In the genomic region with DNA sequence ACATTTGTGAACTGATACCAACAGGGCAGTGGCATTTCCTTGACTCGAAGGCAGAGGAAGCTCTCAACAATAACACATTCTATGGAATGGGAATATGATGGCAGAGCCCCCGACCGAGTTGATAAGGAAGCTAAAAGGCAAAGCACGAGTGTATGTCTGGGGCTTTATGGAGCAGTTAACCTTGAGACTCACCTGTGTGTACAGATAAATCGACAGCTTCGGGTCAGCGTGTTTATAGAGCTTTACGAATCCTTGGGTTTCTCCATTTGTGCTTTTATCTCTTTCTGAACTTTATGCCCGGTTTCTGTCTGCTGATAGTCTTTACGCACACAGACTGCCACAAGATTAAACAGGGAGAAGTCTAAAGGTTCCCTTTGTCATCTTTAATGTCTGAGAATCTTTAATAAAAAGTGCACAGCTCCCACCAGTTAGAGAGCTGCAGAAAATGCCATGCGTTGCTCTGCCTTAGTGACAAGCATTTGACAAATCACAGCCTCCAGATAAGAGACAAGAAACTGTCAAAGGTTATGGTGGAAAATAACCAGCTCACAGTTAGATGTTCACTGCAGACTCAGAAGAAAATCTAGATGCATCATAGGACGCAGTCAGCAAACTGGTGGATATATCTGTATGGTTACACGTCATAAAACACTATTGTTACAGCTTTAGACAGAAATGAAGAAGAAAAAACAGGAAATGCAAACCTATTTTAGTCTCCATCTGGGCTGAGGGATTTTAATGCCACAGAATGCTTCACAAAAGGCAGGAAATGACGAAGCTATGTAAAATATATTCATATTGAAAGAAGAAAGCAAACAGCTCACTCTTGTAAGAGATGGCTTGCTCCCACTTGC, we compare ENCODE assay signal across 15 mouse cellular contexts.
DNase-seq lines count a peak whose midpoint lies in the region; ATAC-seq and TF ChIP-seq lines count a peak whose summit lies in the region.
"Had no signal": no experiment of that assay in that cellular context is flagged by ENCODE, and none has a peak within 500 bp of the region (broad histone marks: within the 10 kb centered on the region; RNA-seq: fewer than 3 reads in every experiment).

No protein-coding gene starts in this region.

- TF ChIP-seq CTCF in layer of hippocampus, adult 2 months (conservative IDR thresholded peaks at IDR 0.05), result no peak
- TF ChIP-seq CTCF in intestine, postnatal 0 days (IDR thresholded peaks at IDR 0.05; ENCODE audit: low read depth), result no peak

- intact Hi-C loops in heart, postnatal 25 days (cut with DNase I), result no loop called here

- H3K27ac ChIP-seq in heart, embryonic 10.5 days, result peak overlapping the region; percentile 16; the same call in 1 of the 2 replicates
- H3K27ac ChIP-seq in layer of hippocampus, adult 2 months, result peak overlapping the region; percentile 67
- peak overlapping the region; percentile 78 for H3K27ac ChIP-seq in intestine, postnatal 0 days (ENCODE audit: low read depth, low read length)
- H3K27ac ChIP-seq: limb, embryonic 10.5 days; liver, embryonic 12.5 days; neural tube, embryonic 13.5 days had no signal

- peak overlapping the region; percentile 35 for H3K4me2 ChIP-seq in intestine, postnatal 0 days (replicated peaks; ENCODE audit: low read depth)
- H3K4me2 ChIP-seq: liver, embryonic 12.5 days; neural tube, embryonic 13.5 days had no signal

- DNase-seq in heart, embryonic 10.5 days (ENCODE audit: low spot score), result no peak
- no peak for DNase-seq in heart, postnatal 25 days (ENCODE audit: low spot score)
- DNase-seq in layer of hippocampus, adult 2 months (ENCODE audit: low spot score in 2 of 2), result peak in 1 of 2 experiments; percentile 19
- DNase-seq in layer of hippocampus, adult 9-11 months, result no peak
- peak; percentile 55 for DNase-seq in brain, adult 2 months (ENCODE audit: low read depth, low spot score)
- DNase-seq in right cerebral cortex, postnatal 14 days, result no peak
- DNase-seq: cerebellum, postnatal 10 days; kidney, postnatal 25 days had no signal

- no peaks in the 10 kb centered on the region for H3K36me3 ChIP-seq in heart, embryonic 10.5 days
- no peaks in the 10 kb centered on the region for H3K36me3 ChIP-seq in intestine, postnatal 0 days (ENCODE audit: control insufficient read depth, insufficient read depth)
- H3K36me3 ChIP-seq: limb, embryonic 10.5 days; liver, embryonic 12.5 days; neural tube, embryonic 13.5 days had no signal

- no peaks in the 10 kb centered on the region for H3K9me3 ChIP-seq in heart, embryonic 10.5 days
- no peaks in the 10 kb centered on the region for H3K9me3 ChIP-seq in intestine, postnatal 0 days (ENCODE audit: control insufficient read depth)
- H3K9me3 ChIP-seq: limb, embryonic 10.5 days; liver, embryonic 12.5 days; megakaryocyte, embryonic 14.5 days; neural tube, embryonic 13.5 days had no signal

- H3K27me3 ChIP-seq in heart, embryonic 10.5 days (ENCODE audit: insufficient read depth, poor library complexity, severe bottlenecking), result no peaks in the 10 kb centered on the region
- H3K27me3 ChIP-seq in intestine, postnatal 0 days (replicated peaks; ENCODE audit: control insufficient read depth, insufficient read depth, low read length), result no peaks in the 10 kb centered on the region
- H3K27me3 ChIP-seq: liver, embryonic 12.5 days; megakaryocyte, embryonic 14.5 days; neural tube, embryonic 13.5 days had no signal

- no peak overlapping the region for H3K9ac ChIP-seq in intestine, postnatal 0 days (ENCODE audit: low read depth, low read length)
- H3K9ac ChIP-seq: liver, embryonic 12.5 days; neural tube, embryonic 13.5 days had no signal

- WGBS in heart, embryonic 10.5 days, result 30% methylated on average over 14 of the region's 14 CpGs
- 12% methylated on average over 14 of the region's 14 CpGs for WGBS in intestine, postnatal 0 days

- peak; percentile 74 for ATAC-seq in intestine, postnatal 0 days
- no peak for ATAC-seq in megakaryocyte-erythroid progenitor cell, adult 5-6 weeks (replicated peaks; ENCODE audit: low FRiP score, low TSS enrichment, poor library complexity, severe bottlenecking)
- ATAC-seq: activated CD4-positive, CD25-positive, alpha-beta regulatory T cell, adult 4 months; liver, embryonic 12.5 days had no signal

- H3K4me1 ChIP-seq in heart, embryonic 10.5 days, result peaks cover 18% of the 10 kb centered on the region
- no peaks in the 10 kb centered on the region; the same call in 1 of the 2 replicates for H3K4me1 ChIP-seq in intestine, postnatal 0 days (replicated peaks; ENCODE audit: control insufficient read depth, insufficient read depth, low read length)
- H3K4me1 ChIP-seq: limb, embryonic 10.5 days; neural tube, embryonic 13.5 days had no signal

- no peak overlapping the region; the same call in 1 of the 2 replicates for H3K4me3 ChIP-seq in heart, embryonic 10.5 days
- H3K4me3 ChIP-seq in layer of hippocampus, adult 2 months, result no peak overlapping the region
- H3K4me3 ChIP-seq in intestine, postnatal 0 days (ENCODE audit: low read depth, low read length), result no peak overlapping the region
- H3K4me3 ChIP-seq: limb, embryonic 10.5 days; liver, embryonic 12.5 days; megakaryocyte, embryonic 14.5 days; neural tube, embryonic 13.5 days had no signal

Comparison
In these comparisons a context has a peak if more than half of its experiments do, and no peak if none do; other contexts are left out.
1. H3K27ac ChIP-seq: peak in every context shown above with its lines; median percentile 78 in intestine, postnatal 0 days; 67 in layer of hippocampus, adult 2 months; 16 in heart, embryonic 10.5 days.